Mouse (Mus musculus): ENCODE results near the gene Tirap.

The Tirap gene

GRCm38 (mm10) chr9:35192983-35193542 is 7.0 kb downstream of the Tirap start:
- no peak for DNase-seq (ENCODE audit: low read depth, low spot score)

DNA sequence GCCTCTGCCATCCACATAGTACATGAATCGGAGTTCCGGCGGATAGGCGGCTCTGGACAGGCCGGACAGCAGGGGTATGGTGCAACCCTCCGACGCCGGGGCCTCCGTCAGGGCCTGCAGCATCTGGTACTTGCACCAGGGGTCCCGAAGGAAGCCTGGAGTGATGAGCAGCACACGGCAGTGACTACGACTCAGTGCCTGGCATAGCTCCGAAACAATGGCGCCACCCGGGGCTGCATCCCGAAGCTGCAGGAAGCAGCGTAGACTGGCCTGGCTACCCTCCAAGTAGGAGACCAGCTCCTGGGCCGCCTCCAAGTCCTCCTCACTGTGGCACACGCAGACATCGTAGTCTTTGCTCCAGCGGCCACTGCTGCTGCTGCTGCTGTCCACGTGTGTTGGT is 11.4 kb downstream of the Tirap start:
- no peak for DNase-seq (ENCODE audit: low read depth, low spot score)

DNA sequence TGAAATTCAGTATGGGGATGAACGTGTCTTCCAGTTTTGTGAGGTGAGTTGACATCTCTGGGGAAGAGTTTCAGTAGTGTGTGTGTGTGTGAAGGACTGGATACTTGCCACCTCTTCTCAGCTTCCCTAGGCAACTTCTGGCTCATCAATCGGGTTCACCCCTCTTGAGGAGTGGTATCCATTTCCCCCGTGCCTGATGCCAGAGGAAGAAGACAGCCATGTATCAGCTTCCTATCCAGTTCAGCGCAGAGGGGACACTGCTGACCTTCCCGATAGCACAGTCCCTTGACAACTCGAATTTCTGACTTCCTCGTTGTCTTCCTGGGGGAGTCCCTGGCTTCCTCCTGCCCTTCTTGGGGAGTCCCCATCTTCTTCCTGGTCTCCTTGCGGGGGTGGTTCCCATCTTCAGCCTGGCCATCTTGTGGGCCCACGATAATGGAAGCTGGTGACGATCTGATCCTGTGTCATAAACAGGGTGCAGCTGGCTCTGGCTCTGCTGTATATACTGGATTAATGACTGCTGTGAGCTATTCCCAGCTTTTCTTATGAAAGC is 12.7 kb downstream of the Tirap start:
- DNase-seq (ENCODE audit: low read depth, low spot score): no peak

DNA sequence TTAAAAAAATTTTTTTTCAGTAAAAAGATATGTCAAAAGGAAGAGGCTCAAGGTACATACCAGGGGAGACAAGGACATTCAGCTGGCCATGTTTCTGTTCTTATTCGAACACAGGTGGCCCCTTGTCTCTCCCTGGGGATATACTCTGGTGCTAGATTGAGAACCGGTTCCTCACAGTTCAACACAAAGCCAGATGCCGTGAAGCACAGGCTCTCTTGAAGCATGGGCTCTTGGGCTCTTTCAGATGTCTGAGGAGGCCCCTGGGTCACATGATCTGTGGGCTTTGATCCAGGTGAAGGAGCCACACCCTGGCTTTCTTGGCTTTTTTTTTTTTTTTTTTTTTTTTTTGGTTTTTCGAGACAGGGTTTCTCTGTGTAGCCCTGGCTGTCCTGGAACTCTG is 13.7 kb downstream of the Tirap start:
- DNase-seq (ENCODE audit: low read depth, low spot score): no peak

- DNase-seq (ENCODE audit: low read depth, low spot score): no peak
These were observed 16.7 kb downstream of the Tirap start for GRCm38 (mm10) chr9:35183359-35183758.

DNA sequence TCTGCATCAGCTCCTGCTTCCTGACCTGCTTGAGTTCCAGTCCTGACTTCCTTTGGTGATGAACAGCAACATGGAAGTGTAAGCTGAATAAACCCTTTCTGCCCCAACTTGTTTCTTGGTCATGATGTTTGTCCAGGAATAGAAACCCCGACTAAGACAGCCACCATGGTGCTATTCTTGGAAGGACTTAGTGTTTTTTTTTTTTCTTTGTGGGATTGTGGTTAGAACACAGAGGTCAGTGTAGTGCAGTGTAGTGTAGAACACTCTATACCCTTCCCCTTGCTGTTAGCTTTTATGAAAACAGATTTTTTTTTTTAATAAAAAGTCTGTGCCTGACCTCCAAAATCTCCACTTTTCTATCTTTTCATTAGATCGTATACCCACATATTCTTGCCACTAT is 17.3 kb downstream of the Tirap start:
- DNase-seq (ENCODE audit: low read depth, low spot score): no peak

GRCm38 (mm10) chr9:35176124-35176659 is 23.9 kb downstream of the Tirap start:
- no peak for DNase-seq (ENCODE audit: low read depth, low spot score)

- peak; percentile 97 for DNase-seq (ENCODE audit: low read depth, low spot score)
These were observed 24.6 kb downstream of the Tirap start, which contains the start of gene Dcps for GRCm38 (mm10) chr9:35175251-35176123. Dcps (minus strand) TSS chr9:35176061.

DNA sequence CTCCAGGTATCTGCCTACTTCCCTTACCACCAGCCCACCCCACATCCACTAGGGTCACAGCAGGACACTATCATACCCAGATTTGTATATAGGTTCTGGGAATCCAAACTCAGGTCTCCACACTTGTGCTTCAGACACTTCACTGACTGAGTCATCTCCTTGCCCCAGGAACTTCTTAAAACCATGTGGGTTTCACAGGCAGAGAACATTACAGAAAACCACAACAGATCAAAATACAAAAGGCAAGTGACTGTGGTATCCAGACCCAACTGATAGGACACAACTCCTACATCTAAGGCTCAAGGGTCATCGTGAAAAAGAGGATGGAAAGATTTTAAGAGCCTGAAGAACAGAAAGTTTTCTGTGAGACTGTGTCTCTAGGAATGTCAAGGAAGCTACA is 26.8 kb downstream of the Tirap start:
- no peak for DNase-seq (ENCODE audit: low read depth, low spot score)

DNA sequence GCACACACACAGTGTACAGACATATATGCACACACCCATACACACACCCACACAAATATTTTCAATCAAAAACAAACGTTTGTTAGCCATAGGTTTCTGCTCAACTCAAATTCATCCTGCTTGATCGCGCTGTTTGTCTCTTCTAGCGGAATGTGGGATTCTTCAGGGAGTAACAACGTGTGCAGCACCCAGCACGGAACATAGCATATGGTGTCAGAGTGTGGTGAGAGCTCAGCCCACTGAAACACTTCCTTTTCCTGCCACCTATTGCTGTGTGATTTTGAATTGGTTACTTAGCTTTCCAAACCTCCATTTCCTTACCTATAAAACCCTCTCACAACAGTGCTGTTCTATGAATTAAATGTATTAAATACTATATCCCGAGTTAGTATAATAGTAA is 30.0 kb downstream of the Tirap start:
- no peak for DNase-seq (ENCODE audit: low read depth, low spot score)

DNA sequence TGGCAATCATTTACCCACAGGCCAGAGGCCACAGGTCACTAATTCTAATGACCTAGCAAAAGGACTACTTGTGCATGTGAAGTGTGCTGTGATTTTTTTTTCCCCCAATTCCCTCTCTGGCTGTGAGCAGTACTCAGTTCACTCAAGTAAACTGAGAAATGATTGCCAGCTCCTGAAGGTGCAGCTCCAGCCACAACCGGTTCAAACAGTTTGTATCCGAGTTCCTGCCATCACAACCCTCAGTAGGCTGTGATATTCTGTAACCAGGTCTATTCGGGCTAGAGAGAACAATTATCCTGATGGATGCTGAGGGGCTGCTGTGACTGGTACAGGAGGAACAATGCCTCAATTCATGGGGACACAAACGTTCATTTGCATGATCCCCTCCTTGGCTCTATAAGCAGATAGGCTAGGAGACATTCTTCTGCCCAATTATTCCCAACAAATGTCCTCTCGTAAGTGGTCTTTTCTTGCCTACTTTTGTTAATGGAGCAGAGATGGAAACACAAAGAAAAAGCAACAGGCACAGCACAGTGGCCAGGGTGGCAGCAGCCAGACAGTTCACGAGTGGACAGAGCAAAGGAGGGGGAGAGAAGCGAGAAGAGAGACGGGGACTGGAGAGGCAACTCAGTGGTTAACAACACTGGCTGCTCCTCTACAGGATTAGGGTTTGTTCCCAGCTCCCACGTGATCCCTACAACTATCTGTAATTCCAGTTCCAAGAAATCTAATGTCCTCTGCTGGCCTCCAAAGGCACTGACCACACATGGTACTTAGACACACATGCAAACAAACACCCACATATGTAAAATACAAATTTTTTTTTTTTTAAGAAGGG is 33.1 kb downstream of the Tirap start:
- no peak for DNase-seq (ENCODE audit: low read depth, low spot score)

DNA sequence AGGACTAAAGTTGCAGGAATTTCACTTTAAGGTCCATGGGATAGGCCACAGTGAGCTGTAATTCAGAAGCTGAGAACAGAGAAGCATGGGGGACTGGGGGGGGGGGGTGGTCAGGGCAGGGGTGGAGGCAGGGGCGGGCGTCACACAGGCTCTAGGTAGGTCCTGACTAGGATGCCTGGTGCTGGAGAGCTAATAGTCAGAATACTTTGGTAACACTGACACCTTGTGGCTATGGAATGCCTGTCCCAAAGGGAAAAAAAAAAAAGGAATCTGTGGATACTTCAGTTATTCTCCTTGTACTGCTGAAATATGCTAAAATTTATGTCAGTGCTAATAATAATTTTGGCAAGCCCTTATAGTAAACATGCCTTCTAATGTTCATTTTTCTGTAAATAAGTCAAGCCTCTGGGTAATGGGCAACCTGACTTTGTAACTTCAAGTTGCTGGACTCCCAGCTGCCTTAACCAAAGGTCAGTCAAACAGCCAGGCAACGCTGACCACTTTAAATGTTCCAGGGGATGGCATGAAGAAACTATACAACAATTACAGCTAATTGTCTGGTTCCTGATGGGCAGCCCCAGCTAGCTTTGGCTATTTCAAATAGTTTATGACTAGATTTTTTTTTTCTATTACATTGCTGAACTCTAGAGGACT is 33.8 kb downstream of the Tirap start:
- peak; percentile 63 for DNase-seq (ENCODE audit: low read depth, low spot score)

DNA sequence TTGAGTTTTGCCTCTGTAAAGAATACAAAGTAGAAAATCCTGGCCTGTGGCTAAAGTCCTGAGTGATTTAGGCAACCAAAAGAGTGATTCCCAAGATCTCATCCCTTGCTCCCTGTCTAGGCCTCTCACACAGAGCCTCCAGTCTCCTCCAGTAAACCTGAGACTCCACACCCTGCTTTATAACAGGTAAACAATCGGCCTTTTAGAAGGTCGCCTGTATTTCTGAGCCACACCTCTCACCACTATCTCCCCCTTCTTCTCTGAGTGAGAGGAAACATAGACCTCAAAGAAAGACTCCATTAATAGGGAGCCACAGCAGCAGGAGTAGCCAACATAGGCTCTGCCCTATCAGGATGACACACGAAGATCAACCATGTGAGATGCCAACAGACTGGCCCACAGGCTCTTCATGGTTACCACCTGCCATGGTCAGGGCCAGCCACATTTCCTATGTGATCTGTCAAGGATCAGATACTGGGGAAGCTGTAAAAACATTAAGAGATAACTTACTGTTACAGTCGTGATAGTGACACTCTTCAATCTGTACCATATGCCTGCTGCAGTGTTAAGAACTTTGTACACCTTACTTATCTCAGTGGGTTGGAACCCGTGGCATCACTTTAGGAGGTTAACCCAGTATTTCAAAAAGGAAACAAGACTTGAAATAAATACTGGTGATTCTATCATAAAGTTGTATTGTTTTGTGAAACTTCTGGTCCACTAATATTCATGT is 35.8 kb downstream of the Tirap start:
- no peak for DNase-seq (ENCODE audit: low read depth, low spot score)

- DNase-seq (ENCODE audit: low read depth, low spot score): no peak
These were observed 36.9 kb downstream of the Tirap start for GRCm38 (mm10) chr9:35163011-35163690.

- DNase-seq (ENCODE audit: low read depth, low spot score): no peak
These were observed 38.4 kb downstream of the Tirap start for GRCm38 (mm10) chr9:35161721-35162120.

- no peak for DNase-seq (ENCODE audit: low read depth, low spot score)
These were observed 39.4 kb downstream of the Tirap start for GRCm38 (mm10) chr9:35160662-35161061.

DNA sequence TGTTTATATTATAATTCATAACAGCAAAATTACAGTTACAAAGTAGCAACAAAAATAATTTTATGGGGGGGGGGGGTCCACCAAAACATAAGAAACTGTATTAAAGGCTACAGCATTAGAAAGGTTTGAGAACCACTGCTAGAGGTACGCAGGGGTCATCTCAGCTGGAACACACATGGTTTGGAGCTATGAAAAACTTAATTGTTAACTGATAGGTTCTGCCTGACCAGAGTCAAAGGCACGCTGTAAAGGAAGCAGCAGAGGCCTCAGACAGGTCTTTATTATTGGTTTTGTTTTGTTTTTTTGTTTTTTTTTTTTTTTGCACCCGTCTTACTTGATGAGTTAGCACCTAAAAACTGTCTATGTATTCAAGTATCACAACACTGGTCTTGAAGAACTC is 41.6 kb downstream of the Tirap start:
- no peak for DNase-seq (ENCODE audit: low read depth, low spot score)

- no peak for DNase-seq (ENCODE audit: low read depth, low spot score)
These were observed 43.2 kb downstream of the Tirap start for GRCm38 (mm10) chr9:35156862-35157261.

DNA sequence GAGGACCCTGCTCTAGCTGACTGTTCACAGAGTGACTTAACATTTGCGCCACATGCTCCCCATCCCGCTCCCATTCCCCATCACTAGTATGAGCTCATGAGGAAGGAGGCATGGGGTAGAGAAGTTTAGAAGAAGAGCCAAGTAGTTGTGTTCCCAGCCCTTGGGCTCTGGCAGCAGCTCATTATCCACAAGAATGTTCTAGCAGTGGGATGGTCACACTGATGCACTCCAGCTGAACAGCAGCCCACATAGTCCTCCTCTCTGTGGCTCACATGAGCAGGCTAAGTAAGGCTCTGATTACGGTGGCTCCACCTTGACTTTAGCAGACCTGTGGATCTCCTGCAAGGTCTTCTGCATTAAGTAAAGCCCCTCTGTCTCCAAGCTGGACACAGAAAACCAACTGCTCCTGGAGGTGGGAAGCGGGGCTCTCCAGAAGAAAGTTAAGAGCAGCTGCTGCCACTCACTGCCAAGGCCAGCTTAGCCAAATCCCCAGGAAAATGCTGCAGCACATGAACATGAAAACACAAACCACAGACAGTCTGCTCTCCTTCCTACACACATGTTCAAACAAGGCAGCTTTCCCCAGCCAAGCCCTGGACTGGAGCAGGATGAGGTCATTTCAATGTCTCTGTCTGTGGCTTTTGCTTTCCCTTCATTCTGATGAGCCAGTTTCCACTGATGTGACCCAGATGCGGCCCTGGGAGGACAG is 43.9 kb downstream of the Tirap start:
- DNase-seq (ENCODE audit: low read depth, low spot score): no peak
